Mouse (Mus musculus) CD8-positive naive resting alpha-beta T cell, adult 2 months (primary cell): ENCODE data around the gene Tcp11x2.

Experiments
- DNase-seq, 2 experiments: peaks; one replicate each; pipeline ENCODE4 v3.0.0; 2022; ENCODE audit warnings: low read depth in 2 of 2, low spot score in 2 of 2

Tcp11x2 gene

DNA sequence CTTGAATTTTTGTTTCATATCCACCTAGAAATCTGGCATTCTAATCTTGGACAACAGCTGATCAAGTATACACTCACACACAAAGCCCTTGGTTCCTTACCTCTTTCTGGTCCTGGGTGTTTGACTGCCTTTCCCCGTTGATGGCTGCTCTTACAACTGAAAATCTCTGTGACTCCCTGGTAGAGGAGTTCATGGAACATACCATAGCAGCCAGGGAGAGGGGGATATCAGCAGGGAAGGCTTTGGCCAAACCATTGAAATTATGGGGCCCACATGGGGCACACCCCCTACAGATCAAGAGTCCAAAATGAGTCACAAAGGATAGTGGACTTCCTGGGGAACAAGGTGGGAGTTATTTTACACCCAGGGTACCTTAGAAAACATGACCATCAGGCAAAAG lies at the start of gene Tcp11x2:
Gene Tcp11x2 (minus strand): TSS at position 158 of the 400 bp plus-strand sequence.
- no peak for DNase-seq

DNA sequence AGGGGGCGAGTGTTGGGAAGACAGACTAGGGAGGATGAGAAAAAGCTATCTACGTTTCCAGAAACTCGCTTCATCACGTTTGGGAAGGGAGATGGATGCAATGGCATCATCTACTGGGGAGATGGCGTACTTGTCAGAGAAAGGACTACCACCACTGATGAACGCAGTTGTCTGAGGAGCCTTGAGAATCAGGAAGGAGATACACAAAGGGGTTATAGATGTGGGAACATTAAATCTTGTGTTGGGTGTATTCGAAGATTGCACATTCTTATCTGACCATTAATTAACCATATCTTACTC lies 49.4 kb upstream of the Tcp11x2 start:
- no peak for DNase-seq

DNA sequence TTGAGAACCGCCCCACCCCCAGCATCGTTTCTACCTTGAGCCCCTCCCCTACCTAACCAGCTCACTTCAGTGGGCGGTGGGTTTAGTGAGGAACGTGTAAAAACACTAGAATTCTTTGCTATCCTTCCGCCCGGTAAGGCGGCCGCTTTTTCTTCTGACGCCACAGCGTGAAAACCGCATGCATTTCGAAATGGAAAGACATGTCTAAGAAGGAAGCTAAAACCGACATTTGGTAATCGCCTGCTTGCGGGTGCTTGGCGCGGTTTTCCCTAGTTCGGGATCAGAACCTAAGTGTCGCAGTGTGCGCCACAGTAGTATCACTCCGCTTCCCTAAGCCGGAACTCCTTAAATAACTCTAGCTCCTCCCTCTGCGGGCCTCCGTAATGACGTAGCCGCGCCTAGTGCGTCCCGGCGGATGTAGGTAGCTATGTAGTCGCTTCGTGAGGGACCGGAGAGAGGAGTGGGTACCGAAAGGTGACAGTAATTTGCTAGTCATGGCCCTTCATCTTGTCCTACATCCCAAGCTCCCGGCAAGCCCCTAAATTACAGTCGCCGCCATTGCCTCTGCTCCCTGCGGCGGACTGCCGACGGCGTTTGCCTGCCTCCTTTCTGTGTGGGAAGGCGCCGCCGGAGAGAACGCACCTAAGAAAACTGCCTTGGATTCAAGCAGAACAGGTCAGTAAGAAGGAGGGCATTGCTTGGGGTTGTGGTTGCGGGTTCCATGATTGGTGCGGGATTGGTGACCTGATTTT lies 48.9 kb upstream of the Tcp11x2 start, which contains the start of the genes Armcx5 and Gprasp1:
Gene Armcx5 (plus strand): TSS at position 430 of the 752 bp plus-strand sequence.
Gene Gprasp1 (plus strand): TSS at position 430 of the 752 bp plus-strand sequence.
- DNase-seq: peak; percentile 74 to 78

DNA sequence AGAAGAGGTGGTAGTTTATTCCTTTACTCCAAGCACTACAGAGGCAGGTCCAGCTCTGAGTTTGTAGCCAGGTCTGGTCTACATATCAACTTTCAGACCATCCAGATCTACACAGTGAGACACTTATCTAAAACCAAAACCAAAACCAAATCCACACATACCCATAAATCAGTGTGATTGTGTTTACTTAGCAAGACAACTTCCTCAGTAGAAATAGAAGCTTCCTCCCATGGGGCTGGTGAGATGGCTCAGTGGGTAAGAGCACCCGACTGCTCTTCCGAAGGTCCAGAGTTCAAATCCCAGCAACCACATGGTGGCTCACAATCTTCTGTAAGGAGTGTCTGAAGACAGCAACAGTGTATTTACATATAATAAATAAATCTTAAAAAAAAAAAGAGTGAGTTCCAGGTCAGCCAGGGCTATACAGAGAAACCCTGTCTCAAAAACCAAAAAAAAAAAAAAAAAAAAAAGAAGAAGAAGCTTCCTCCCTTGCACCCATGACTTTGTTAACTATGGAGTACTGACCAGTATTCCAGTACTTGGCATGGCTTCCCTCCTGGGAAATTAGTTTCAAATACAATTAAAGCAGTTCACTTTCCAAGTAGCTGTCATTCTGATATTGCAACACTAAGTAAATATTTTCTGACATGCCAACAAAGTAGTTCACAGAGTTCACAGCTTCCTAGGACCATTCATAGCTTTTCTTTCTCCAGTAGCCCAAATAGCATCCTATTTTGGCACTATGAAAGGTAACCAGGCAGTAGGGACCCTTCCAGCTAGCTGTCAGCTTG lies 45.3 kb upstream of the Tcp11x2 start:
- no peak for DNase-seq

DNA sequence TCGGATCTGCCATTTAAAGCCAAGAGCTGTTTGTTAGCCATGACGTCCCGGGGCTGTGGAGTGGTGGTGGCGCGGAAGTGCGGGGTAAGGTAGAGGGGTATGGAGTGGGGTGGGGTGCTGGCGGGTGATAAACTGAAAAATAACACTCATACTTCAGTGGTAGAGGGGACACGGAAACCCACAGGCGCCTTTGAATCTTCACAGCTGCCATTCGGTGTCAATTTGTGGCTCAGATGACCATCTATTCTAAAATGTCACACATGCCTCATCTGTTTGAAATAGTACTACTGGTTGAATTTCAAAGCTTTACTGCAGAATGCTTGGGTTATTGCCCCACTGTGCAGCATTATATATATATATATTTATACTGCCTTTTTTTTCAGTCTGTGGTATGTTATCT lies 31.6 kb upstream of the Tcp11x2 start, which contains the start of gene Tmsb15a:
Gene Tmsb15a (minus strand): TSS at position 101 of the 400 bp plus-strand sequence.
- DNase-seq: no peak

DNA sequence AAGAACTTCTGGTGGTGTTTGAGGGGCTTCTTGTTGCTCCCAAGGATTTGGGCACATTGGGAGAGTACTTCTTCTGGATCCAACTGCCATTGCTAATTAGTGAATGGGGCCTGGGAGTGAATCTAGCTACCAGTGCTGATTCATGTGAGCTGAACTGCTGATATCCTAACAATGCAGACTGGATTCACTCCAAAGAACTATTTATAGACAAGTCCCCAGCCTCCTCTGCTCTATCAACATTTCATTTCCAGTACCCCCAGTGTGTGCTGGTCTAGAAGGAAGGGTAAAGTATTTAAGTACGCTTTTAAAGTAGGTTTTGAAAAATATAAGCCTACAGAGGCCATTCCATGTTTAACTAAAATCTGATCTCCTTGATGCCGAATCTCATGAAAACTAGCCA lies 19.3 kb upstream of the Tcp11x2 start:
- no peak for DNase-seq

DNA sequence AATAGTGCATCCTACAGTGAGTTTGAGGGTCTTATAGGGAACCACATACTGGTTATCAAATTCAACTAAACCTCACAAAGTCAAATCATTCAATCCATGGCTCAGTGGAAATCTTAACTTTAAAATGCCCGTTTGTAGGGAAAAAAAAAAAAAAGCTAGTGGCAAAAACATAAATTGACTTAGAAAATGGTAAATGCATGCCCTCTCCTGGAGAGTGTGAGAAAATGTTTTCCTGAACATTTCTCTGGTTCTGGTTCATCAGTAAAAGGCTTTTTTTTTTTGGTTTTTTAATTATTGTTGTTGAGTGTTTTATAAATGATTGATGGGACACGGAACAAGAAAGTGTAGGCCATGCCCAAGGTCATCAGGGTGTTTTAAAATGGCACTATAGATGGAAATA lies 10.8 kb upstream of the Tcp11x2 start:
- no peak for DNase-seq

DNA sequence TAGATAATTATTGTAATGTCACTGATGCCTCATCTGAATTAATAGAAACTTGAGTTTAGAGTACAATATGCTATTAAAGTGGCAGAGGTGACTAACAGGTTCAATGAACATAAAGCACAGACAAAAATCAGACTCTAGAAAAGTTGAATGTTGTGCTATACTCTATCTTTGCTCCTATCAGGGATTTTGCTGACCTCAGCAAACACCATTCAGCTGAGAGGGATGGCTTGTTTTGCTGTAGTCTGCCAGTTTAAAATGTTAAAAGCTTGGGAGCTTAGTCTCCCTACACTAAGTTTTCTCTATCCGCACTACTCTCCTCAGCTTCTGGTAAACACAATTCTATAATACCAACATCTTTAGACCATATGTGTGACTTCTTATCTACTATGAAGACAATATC lies 9.5 kb upstream of the Tcp11x2 start:
- DNase-seq: no peak

DNA sequence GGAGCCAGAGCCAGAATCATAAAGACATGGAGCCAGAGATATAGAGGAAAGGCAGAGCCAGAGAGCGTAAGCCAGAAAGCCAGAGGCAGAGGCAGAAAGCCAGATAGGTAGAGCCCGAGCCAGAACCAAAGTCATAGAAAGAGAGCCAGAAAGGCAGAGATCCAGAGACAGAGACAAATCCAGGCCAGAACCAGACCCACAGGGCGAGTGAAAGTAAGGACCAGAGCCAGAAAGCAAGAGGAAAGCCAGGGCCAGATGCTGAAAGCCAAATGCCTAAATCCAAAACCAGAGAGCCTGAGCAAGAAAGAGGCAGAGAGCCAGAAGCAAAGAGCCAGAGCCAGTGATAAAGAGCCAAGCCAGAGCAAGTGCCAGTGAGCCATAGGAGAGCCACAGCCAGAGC lies 5.8 kb downstream of the Tcp11x2 start:
- DNase-seq: no peak

DNA sequence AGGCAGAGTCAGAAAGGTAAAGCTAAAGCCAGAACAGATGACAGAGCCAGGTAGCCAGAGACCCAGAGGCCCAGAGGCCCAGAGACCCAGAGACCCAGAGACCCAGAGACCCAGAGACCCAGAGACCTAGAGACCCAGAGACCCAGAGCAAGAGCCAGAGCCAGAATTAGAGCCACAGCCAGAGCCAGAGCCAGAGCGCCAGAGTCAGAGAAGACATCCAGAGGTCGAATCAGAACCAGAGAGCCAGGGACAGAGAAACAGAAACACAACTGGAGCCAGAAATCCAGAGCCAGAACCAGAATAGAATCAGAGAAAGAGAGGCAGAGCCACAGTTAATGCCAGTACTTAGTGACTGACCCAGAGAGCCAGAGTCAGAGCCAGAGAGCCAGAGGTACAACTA lies 11.7 kb downstream of the Tcp11x2 start:
- DNase-seq: no peak

DNA sequence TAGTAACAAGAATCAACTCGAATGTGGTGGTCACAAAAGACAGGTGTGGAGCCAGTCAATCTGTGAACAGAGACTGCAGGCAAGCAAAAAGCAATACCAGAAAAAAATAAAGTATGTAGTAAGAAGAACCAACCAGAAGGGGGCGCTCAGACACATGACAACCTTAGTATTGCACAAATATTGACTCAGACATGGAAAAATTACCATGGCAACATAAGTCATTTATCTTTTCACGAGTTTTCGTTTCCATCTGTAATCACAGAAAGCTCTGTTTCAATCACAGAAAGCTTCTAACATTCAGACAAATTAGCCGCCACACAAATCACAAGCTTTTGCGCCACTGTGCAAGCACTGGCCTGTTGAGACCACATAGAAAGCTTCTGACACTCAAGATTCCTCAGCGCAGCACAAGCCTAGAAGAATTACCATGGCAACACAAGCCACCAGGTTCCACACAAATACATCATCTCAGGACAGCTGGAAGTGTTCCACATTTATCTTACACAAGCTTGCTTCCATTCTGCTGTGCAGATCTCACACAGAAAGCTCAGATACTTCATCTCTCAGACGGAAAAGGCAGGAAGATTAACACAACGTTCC lies 41.3 kb downstream of the Tcp11x2 start:
- peak in 1 of 2 experiments; percentile 3 for DNase-seq

DNA sequence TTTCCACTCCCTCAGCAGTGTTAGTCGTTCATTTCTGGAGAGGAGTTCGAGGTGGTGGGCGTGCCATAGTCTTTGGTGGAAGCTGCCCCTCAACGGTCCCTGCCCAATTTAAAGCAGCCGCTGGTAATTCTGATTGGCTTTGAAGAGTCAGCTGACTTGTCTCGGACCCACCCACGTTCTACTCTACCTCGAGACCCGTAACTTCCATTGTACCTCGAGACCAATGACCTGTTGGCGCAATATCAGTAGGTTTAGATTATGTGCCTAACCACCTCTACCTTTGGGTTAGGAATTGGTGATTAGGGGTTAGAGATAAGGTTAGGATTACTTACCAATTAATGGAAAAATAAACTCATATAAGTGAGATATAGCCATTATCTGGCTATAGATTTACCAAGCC lies 66.0 kb downstream of the Tcp11x2 start, which contains the start of gene Prame:
Gene Prame (minus strand): TSS at position 101 of the 400 bp plus-strand sequence.
- DNase-seq: no peak
